Mouse (Mus musculus): ENCODE results near the gene Fam136a.

- TF ChIP-seq CTCF (IDR thresholded peaks at IDR 0.05; ENCODE audit: low read depth) (0 out of 2 replicates have a peak, but pooled peaks have one; percentile 4), EP300 (IDR thresholded peaks at IDR 0.05; ENCODE audit: low read depth) (peak; percentile 13; the same call in 1 of the 2 replicates)
Measured at GRCm38 (mm10) chr6:86403728-86404099, 38.3 kb downstream of the Fam136a start.

All from liver, postnatal 0 days (tissue).